In the genomic region with DNA sequence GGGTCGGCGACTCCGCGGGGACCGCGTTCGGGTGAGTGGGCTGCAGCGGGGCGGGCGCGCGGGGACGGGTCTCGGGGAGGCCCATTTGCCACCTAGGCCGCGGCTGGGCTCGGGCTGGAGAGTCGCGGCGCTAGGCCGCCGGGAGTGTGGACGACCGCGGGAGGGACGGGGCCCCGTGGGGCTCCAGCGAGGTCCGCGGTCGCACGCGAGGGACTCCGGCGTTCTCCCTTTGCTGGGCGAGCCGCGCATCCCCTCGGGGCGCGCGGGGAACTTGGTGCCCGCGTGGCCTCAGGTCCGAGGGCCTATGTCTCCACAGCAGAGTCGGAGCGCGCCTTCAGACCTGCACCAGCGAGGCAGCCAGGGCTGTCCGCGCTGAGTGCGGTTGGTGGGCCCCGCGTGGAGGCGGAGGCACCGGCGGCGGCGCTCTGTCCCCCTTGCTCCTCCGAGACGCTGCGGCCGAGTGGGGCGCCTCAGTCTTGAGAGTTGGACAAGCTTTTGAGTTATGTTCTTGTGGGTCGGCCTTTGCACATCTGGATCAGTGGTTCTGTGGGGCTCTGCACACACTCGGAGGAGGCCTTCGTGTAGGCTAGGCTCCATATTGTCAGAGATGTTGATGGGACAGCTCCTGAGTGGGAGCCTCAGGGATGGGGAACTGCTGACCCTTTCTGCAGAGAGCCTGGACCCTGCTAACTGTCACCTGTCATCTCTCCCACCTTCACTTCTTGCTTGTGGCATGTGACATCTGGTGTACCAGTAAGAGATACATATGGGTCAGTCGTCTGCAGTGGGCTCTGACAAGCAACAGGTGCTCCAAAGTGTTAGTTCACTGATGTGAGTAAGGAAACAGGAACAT, we compare ENCODE assay signal across 8 mouse cellular contexts. TPM values are rescaled to one million over a fixed set of nuclear protein-coding genes. Genes with fewer than 3 reads are reported as not detected.
DNase-seq lines count a peak whose midpoint lies in the region; ATAC-seq lines count a peak whose summit lies in the region.
"Had no signal": no experiment of that assay in that cellular context is flagged by ENCODE, and none has a peak within 500 bp of the region (broad histone marks: within the 10 kb centered on the region; RNA-seq: fewer than 3 reads in every experiment).

No protein-coding gene starts in this region.

- peaks cover 6% of the 10 kb centered on the region for H3K9me3 ChIP-seq in megakaryocyte, embryonic 14.5 days
- no peaks in the 10 kb centered on the region for H3K9me3 ChIP-seq in forebrain, embryonic 14.5 days (replicated peaks; ENCODE audit: control insufficient read depth, low read length)
- H3K9me3 ChIP-seq in limb, embryonic 15.5 days, result no peaks in the 10 kb centered on the region

- H3K27me3 ChIP-seq in megakaryocyte, embryonic 14.5 days (replicated peaks), result peaks cover 2% of the 10 kb centered on the region
- no peaks in the 10 kb centered on the region for H3K27me3 ChIP-seq in forebrain, embryonic 14.5 days (replicated peaks; ENCODE audit: control insufficient read depth, insufficient read depth, low read length)
- peaks cover 21% of the 10 kb centered on the region; the same call in 1 of the 2 replicates for H3K27me3 ChIP-seq in limb, embryonic 15.5 days

- H3K4me3 ChIP-seq in megakaryocyte, embryonic 14.5 days (replicated peaks), result peak overlapping the region; percentile 95
- peak overlapping the region; percentile 79 for H3K4me3 ChIP-seq in forebrain, embryonic 14.5 days (ENCODE audit: low read depth, low read length)
- H3K4me3 ChIP-seq in limb, embryonic 15.5 days, result peak overlapping the region; percentile 96

- WGBS in forebrain, embryonic 14.5 days, result under 1% methylated on average over 55 of the region's 68 CpGs
- under 1% methylated on average over 66 of the region's 68 CpGs for WGBS in limb, embryonic 15.5 days

- H3K4me2 ChIP-seq in forebrain, embryonic 14.5 days (ENCODE audit: low read length), result peak overlapping the region; percentile 94
- H3K4me2 ChIP-seq in limb, embryonic 15.5 days, result peak overlapping the region; percentile 82

- H3K36me3 ChIP-seq in megakaryocyte, embryonic 14.5 days (replicated peaks; ENCODE audit: low read length), result peaks cover 18% of the 10 kb centered on the region
- H3K36me3 ChIP-seq in forebrain, embryonic 14.5 days (ENCODE audit: control insufficient read depth, insufficient read depth, low read length), result peaks cover 7% of the 10 kb centered on the region; the same call in 1 of the 2 replicates
- H3K36me3 ChIP-seq in limb, embryonic 15.5 days, result peaks cover 10% of the 10 kb centered on the region; the same call in 1 of the 2 replicates

- no peak for ATAC-seq in megakaryocyte, adult 5-6 weeks (ENCODE audit: poor library complexity, severe bottlenecking)
- ATAC-seq in forebrain, embryonic 14.5 days, result peak; percentile 13
- peak; percentile 4; the same call in 1 of the 2 replicates for ATAC-seq in limb, embryonic 15.5 days (ENCODE audit: insufficient number of reproducible peaks, low FRiP score, low TSS enrichment, low read depth)

- peak overlapping the region; percentile 82 for H3K9ac ChIP-seq in forebrain, embryonic 14.5 days (ENCODE audit: low read length)
- peak overlapping the region; percentile 74 for H3K9ac ChIP-seq in limb, embryonic 15.5 days

- H3K4me1 ChIP-seq in megakaryocyte, embryonic 14.5 days, result peaks cover 58% of the 10 kb centered on the region
- peaks cover 38% of the 10 kb centered on the region for H3K4me1 ChIP-seq in forebrain, embryonic 14.5 days (ENCODE audit: control insufficient read depth, insufficient read depth, low read length)
- peaks cover 24% of the 10 kb centered on the region for H3K4me1 ChIP-seq in limb, embryonic 15.5 days

- H3K27ac ChIP-seq in forebrain, embryonic 14.5 days (ENCODE audit: low read depth, low read length), result peak overlapping the region; percentile 44; the same call in 1 of the 2 replicates
- peak overlapping the region; percentile 72 for H3K27ac ChIP-seq in limb, embryonic 15.5 days

- DNase-seq in brain, adult 2 months (ENCODE audit: low read depth, low spot score), result peak; percentile 25
- no peak for DNase-seq in forebrain, embryonic 14.5 days (ENCODE audit: low spot score)
- DNase-seq in natural killer cell, adult 2 months (ENCODE audit: low spot score in 2 of 2), result peak; percentile 10 to 26
- DNase-seq in frontal cortex, adult 2 months (ENCODE audit: extremely low spot score in 1 of 2, low spot score in 1 of 2), result no peak

RNA-seq across cellular contexts. Expression of a gene that starts 0.6 kb away (rescaled TPM):
- 6.4 and 18.4 TPM in 2 replicates for polyA plus RNA-seq in megakaryocyte, embryonic 14.5 days (2012; ENCODE audit: insufficient read depth, low replicate concordance)
- 22.0 and 23.2 TPM in 2 replicates for total RNA-seq in megakaryocyte, adult 5-6 weeks (2015)
- 39.8 and 62.2 TPM in 2 replicates for total RNA-seq in megakaryocyte, adult 5-6 weeks (2017)
- 59.9 and 66.0 TPM in 2 replicates for polyA plus RNA-seq in forebrain, embryonic 14.5 days (2014; fragmentation: Nextera tagmentation; extraction: Ambion mirVana)
- polyA plus RNA-seq in limb, embryonic 15.5 days (2015; fragmentation: Nextera tagmentation; extraction: Ambion mirVana), result 42.5 and 45.2 TPM in 2 replicates
- 48.7 and 51.3 TPM in 2 replicates for polyA plus RNA-seq in frontal cortex, adult 2 months (2012; rRNA removed)

RNA-seq across cellular contexts. Expression of a gene that starts 15.4 kb away (rescaled TPM):
- not detected in 2 replicates for polyA plus RNA-seq in megakaryocyte, embryonic 14.5 days (2012; ENCODE audit: insufficient read depth, low replicate concordance)
- total RNA-seq in megakaryocyte, adult 5-6 weeks (2015), result 0.04 TPM in 1 of 2 replicates, not detected in the other
- total RNA-seq in megakaryocyte, adult 5-6 weeks (2017), result not detected in 2 replicates
- 2.1 and 2.2 TPM in 2 replicates for polyA plus RNA-seq in forebrain, embryonic 14.5 days (2014; fragmentation: Nextera tagmentation; extraction: Ambion mirVana)
- polyA plus RNA-seq in limb, embryonic 15.5 days (2015; fragmentation: Nextera tagmentation; extraction: Ambion mirVana), result not detected in 2 replicates
- polyA plus RNA-seq in frontal cortex, adult 2 months (2012; rRNA removed), result 95.6 and 98.2 TPM in 2 replicates
- total RNA-seq: hematopoietic stem cell, adult 5-6 weeks had no signal

RNA-seq across cellular contexts. Expression of a gene that starts 49.3 kb away (rescaled TPM):
- polyA plus RNA-seq in megakaryocyte, embryonic 14.5 days (2012; ENCODE audit: insufficient read depth, low replicate concordance), result 2.3 and 13.9 TPM in 2 replicates
- total RNA-seq in megakaryocyte, adult 5-6 weeks (2015), result 3.3 and 4.9 TPM in 2 replicates
- 4.5 and 6.6 TPM in 2 replicates for total RNA-seq in megakaryocyte, adult 5-6 weeks (2017)
- polyA plus RNA-seq in forebrain, embryonic 14.5 days (2014; fragmentation: Nextera tagmentation; extraction: Ambion mirVana), result 32.4 and 34.3 TPM in 2 replicates
- 22.9 and 25.0 TPM in 2 replicates for polyA plus RNA-seq in limb, embryonic 15.5 days (2015; fragmentation: Nextera tagmentation; extraction: Ambion mirVana)
- polyA plus RNA-seq in frontal cortex, adult 2 months (2012; rRNA removed), result 28.8 and 31.5 TPM in 2 replicates

RNA-seq across cellular contexts. Expression of a gene that starts 51.6 kb away (rescaled TPM):
- polyA plus RNA-seq in megakaryocyte, embryonic 14.5 days (2012; ENCODE audit: insufficient read depth, low replicate concordance), result 509 and 1,399 TPM in 2 replicates
- total RNA-seq in megakaryocyte, adult 5-6 weeks (2015), result 55.7 and 58.0 TPM in 2 replicates
- 32.0 and 39.1 TPM in 2 replicates for total RNA-seq in megakaryocyte, adult 5-6 weeks (2017)
- polyA plus RNA-seq in forebrain, embryonic 14.5 days (2014; fragmentation: Nextera tagmentation; extraction: Ambion mirVana), result 147 and 149 TPM in 2 replicates
- 165 and 185 TPM in 2 replicates for polyA plus RNA-seq in limb, embryonic 15.5 days (2015; fragmentation: Nextera tagmentation; extraction: Ambion mirVana)
- polyA plus RNA-seq in frontal cortex, adult 2 months (2012; rRNA removed), result 94.8 and 102 TPM in 2 replicates

Comparison
In these comparisons a context has a peak if more than half of its experiments do, and no peak if none do; other contexts are left out.
1. DNase-seq: peak in brain, adult 2 months (single experiment) and natural killer cell, adult 2 months (2 of 2); none in forebrain, embryonic 14.5 days (single experiment) and frontal cortex, adult 2 months (0 of 2).
2. RNA of a gene that starts 15.4 kb away (polyA plus RNA-seq): 95.6 to 98.2 TPM in frontal cortex, adult 2 months; 2.1 to 2.2 TPM in forebrain, embryonic 14.5 days, not detected in megakaryocyte, embryonic 14.5 days and not detected in limb, embryonic 15.5 days; every median in the first group is over 10 times any median in the second.
3. Peak in every context shown above with its lines, with median percentiles within 50 percentile points of each other: H3K4me3 ChIP-seq.